Mouse (Mus musculus): ENCODE measurements around the gene Rtp3.

Rtp3 gene

GRCm38 (mm10) chr9:110990204-110990603 is at the start of gene Rtp3:
TSS of gene Rtp3 (minus strand) at chr9:110990583.
- DNase-seq (ENCODE audit: low read depth): no peak

DNA sequence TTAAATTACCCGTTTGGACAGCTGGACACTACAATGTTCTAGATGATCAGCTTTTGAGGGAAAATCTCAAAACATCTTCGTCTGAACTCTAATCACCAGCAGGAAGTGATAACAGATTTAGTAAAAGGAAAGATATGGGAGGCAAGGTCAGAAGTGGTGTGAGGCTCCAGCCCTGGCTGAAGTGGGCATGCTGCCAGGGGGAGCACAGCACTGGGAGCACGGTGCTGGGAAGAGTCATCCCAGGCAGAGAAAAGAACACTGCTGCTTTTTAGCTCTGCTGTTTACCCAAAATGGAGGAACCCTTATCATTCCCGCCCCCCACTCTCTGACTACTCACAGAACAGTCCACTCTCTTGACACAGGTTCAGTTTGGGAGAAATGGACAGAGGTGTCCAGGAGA is 49.6 kb upstream of the Rtp3 start:
- peak; percentile 14 for DNase-seq (ENCODE audit: low read depth)

DNA sequence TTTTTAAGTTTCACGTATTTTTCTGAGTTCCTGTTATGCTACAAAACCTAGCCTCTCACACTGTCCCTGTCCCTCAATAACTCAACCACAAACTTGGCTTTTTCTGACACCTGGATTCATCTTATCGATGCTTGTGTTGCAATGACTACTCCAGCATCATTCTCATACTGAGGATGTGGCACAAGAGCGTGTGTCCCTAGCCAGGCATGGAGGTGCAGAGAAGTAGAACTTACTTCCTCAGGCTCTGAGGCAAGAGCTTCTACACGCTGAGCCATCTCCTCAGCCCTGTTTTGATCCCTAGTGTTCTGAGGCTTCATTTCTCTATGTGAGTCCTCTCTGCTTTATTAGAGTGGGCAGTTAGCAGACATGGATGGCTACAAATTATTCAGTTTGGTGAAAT is 43.3 kb upstream of the Rtp3 start:
- DNase-seq (ENCODE audit: low read depth): no peak

GRCm38 (mm10) chr9:111026791-111027190 is 36.4 kb upstream of the Rtp3 start:
- no peak for DNase-seq (ENCODE audit: low read depth)

DNA sequence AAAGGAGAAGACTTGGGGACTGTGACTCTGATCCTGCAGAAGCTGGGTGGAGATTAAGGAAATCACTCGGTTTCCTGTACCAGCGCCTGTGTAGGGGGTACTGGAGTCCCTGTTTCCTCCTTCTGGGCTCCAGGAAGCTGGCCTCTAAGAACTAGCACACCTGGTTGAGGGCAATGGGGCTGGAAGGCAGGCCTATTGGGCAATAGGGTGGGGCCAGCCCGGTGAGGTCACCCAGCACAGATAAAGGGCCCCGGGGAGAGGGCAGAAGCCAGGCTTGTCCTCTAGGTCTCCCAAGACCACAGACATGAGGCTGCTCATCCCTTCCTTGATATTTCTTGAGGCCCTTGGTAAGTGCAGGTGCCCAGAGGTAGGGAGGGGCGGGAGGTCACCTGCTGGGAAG is 28.6 kb upstream of the Rtp3 start, which contains the start of gene Ltf:
Ltf (plus strand) TSS at position 250 of the 400 bp plus-strand sequence.
- no peak for DNase-seq (ENCODE audit: low read depth)

DNA sequence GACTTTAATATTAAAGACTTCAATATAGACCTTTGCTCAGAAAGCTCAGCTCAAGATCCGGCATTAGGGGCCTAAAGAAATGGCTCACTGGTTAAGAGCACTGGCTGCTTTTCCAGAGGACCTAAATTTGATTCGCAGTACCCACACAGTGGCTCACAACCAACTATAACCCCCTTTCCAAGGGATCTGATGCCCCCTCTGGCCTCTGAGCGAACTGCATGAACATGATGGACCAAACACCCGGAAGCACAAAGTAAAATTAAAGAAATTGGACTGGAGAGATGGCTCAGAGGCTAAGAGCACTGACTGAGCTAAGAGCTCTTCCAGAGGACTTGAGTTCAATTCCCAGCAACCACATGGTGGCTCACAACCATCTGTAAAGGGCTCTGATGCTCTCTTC is 25.3 kb upstream of the Rtp3 start:
- no peak for DNase-seq (ENCODE audit: low read depth)

GRCm38 (mm10) chr9:111012041-111012440 is 21.7 kb upstream of the Rtp3 start:
- no peak for DNase-seq (ENCODE audit: low read depth)

DNA sequence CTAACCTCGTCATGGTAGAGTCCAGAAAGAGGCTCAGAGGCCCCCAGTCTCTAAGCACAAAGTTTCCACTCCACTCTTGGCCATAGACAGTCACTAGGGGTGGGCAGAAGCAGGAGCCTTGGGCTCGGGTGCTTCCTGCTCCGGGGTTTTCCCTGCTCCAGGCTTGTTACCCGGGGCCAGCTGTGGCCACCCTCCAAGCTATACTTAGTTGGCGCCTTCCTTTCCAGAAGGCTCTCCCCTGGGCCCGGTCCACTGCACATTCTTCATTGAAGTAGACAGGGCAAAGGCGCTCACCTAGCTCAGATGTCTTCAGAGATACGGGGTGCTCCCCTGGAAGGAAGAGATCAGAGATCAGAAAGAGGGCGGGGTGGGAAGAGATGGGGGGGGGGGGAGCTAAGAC is 21.2 kb upstream of the Rtp3 start:
- no peak for DNase-seq (ENCODE audit: low read depth)

- DNase-seq (ENCODE audit: low read depth): no peak
These were observed 19.4 kb upstream of the Rtp3 start for GRCm38 (mm10) chr9:111009763-111010162.

GRCm38 (mm10) chr9:111006544-111006943 is 16.2 kb upstream of the Rtp3 start:
- no peak for DNase-seq (ENCODE audit: low read depth)

GRCm38 (mm10) chr9:111003279-111003678 is 12.9 kb upstream of the Rtp3 start:
- no peak for DNase-seq (ENCODE audit: low read depth)

DNA sequence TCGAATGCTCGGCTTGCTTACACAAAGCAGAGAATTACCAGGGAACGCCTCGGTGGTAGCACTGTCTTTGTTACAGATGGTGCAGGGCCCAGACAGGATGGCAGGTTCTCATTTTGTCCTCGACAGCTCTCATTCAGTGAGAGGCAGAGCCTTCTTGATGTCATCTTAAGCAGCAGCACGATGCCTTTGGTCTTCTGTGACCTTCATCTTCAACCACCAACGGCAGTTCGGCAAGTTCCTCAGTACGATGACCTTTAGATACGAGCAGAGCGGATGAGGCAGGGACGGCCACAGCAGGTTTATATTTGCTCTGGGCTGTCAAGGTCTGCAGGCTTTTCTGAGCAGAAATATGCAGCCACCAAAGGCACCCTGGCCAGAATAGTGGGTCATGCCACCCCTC is 11.2 kb upstream of the Rtp3 start:
- DNase-seq (ENCODE audit: low read depth): no peak

DNA sequence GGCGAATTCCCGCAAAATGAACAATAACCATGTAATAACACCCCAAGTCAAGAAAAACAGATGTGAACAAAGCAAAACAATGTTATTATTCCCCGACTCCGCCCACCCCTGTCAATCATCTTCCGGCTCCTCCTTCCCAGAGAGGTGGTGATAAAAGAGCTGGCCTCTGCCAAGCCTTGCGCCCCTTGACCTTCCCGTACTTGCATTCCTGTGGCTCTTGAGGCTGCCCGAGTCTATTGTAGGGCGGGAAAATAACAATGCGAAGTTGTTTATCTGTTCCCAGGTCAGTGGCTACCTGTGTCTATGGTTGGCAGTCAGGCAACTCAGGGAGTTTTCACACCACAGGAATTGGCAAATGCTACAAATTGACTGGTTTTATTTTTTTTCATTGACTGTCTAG is 9.5 kb upstream of the Rtp3 start:
- DNase-seq (ENCODE audit: low read depth): no peak

- no peak for DNase-seq (ENCODE audit: low read depth)
These were observed 8.7 kb upstream of the Rtp3 start for GRCm38 (mm10) chr9:110999056-110999455.

GRCm38 (mm10) chr9:110997245-110997644 is 6.9 kb upstream of the Rtp3 start:
- DNase-seq (ENCODE audit: low read depth): peak; percentile 81

DNA sequence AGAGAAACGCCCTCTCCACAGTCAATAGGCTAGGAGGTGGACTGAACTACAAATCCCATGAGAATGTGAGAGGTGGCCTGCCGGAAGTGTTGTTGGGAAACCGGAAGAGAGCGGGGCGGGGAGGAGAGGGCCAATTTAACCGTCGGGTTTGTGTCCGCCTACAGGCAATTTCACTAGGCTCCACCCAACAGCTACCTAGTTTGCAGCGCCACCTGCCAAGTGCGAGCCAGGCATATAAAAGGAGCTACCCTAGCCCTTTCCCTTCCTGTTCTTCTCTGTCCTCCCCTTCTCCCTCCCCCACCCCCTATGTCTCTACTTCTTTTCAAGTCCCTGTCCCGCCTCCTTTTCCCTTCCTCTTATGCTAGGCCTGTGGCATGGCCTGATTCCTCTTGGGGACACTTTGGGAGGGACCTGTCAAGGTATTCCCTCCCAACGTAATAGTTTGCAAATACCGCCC is 4.4 kb upstream of the Rtp3 start:
- peak; percentile 79 for DNase-seq (ENCODE audit: low read depth)

DNA sequence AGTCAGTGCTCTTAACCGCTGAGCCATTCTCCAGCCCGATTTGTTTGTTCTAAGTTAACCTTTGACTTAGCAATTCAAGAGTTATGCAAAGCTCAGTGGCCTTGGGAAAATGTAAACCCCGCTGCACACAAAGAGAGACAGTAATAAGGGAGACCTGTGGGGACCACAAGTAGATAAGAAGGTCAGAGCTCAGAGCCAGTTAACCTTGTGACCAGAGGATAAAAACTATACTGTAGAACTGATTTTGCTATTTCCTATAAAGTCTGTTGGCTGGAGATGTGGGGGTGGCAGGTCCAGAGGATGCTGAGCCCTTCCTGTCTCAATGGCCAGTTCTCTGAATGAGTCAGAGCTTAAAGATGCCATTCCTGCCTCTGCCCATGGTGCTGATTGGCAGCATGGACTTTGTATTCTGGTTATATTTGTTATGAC is 2.9 kb upstream of the Rtp3 start:
- DNase-seq (ENCODE audit: low read depth): peak; percentile 66

GRCm38 (mm10) chr9:110989543-110989942 is 840 bp downstream of the Rtp3 start:
- DNase-seq (ENCODE audit: low read depth): no peak

DNA sequence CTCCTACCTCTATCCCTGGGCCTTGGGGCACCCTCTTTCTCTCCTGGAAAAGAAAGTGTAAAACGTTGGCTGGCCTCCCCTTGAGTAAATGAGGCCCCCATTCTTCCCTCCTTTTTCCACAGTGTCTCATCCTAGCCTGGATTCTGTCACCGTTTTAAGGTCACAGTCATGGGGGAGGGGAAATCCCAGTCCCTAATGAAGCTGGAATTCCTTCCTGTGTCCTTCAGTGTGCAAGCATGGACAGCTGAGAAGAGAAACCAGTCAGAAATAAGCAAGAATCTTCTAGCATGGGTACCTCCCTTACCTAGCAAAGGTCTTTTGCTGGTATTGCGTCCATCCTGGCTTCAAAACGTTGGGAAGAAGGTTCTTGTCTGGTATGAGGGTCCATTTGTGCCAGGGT is 1.2 kb downstream of the Rtp3 start:
- no peak for DNase-seq (ENCODE audit: low read depth)

- DNase-seq (ENCODE audit: low read depth): no peak
These were observed 2.3 kb downstream of the Rtp3 start for GRCm38 (mm10) chr9:110988078-110988477.

DNA sequence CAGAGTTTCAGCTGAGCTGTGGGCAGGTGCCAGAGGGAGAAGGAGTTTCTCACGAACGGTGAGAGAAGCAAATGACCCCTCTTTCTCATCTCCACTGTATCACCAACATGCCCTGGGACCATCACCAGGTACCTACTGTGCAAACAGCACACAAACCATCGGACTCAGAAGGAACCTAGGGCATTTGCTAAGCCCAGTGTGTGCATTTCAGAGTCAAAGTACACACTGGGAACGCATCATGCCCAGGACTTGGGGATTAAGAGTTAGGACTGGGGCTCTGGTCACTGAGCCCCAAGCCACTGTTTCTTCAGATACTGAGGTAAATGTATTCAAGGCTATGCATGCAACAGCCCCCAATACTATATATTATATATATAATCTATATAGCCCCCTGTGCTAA is 3.1 kb downstream of the Rtp3 start:
- no peak for DNase-seq (ENCODE audit: low read depth)

DNA sequence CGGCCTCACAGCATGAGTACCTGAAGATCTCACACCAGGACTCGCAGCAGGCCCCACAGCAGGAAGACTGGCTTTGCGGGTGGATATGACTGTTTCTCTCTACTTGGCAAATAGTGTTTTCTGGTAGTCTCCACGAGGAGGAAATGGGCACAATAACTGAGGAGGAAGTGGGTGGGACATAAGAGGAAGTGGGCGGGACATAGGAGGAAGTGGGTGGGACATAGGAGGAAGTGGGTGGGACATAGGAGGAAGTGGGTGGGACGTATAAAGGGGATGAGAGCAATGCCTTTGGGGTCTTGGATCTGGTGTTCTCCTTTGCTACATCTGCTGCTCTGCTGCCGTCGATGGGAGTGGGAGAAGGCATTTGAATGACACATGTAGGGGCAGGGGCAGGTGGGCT is 4.4 kb downstream of the Rtp3 start:
- no peak for DNase-seq (ENCODE audit: low read depth)

DNA sequence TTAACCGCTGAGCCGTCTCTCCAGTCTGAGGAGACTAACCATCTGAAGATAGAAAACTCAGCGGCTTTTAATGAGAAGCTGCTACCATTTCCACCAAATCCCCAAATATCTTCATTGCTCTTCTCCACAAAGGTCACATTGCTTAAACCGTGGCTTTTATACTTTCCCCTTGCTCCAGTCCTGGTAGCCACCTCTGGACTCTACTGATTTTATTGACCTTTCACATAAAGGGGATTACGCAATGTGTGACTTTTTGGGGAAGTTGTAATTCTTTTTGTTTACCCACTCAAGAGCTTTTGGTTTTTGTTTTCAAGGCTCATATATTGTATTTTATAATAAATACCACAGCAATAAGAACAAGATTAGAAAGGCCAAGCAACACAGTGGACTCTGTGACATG is 4.8 kb downstream of the Rtp3 start:
- DNase-seq (ENCODE audit: low read depth): no peak

DNA sequence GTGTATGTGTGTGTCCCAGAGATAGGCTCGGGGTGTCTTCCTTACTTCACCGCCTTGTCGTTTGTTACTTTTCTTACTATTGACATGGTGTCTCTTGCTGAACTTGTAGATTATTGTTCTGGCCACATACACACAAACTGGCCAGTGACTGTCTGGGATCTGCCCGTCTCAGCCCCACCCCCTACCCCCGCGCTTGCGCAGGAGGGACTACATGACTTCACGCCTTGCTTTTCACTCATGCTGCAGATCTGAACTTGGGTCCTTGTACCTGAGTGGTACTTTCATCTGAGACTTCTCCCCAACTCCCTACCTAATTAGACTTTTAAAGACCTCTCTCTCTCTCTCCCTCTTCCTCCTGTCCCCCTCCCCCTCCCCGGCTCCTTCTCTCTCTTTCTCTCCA is 6.3 kb downstream of the Rtp3 start:
- DNase-seq (ENCODE audit: low read depth): no peak

DNA sequence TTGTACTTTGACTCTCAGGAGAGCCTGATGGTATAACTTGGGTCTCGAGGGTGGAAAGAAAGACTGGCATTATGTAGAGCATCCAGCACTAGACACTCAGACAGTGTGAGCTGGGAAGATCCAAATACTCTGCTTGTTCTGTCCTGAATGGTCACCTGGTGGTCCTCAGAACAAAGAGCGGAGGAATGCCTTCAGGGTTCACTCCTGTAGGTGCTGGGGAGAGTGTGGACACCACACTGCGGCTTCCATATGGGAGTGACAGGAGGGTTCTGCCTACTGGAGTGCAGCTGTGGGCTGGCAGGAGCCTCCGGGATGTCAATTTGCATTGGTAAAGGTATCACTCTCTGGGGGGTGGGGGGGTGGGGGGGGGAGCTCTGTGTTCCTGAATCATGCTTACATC is 8.0 kb downstream of the Rtp3 start:
- DNase-seq (ENCODE audit: low read depth): no peak

All from NIH3T3 (cell line).